In genomic region chr6:65743871-65744202, GRCm38 (mm10) we compare ENCODE assay signal across 1 mouse cellular context.
TF ChIP-seq lines count a peak whose summit lies in the region.

No protein-coding gene starts in this region.

TF ChIP-seq in CH12.LX, 34 proteins besides CTCF, POLR2A, EP300 and RAD21 (continued from another document):
- TF ChIP-seq UBTF (IDR thresholded peaks at IDR 0.05; ENCODE audit: low read depth, low read length) (no peak), ZC3H11A (IDR thresholded peaks at IDR 0.05; ENCODE audit: low read depth, low read length) (no peak), NRF1 (IDR thresholded peaks at IDR 0.05; ENCODE audit: low read depth, low read length) (no peak)
